Mouse (Mus musculus) gastrocnemius, postnatal 25 days (tissue): ENCODE data around the gene Stfa2. TPM values are rescaled to one million over a fixed set of nuclear protein-coding genes. Genes with fewer than 3 reads are reported as not detected.
"Not testable (repeated sequence)": the region's sequence is repeated elsewhere in the genome, so short reads cannot be mapped to it uniquely, and the experiment has no call there.

Experiments
- DNase-seq: peaks from one replicate; pipeline ENCODE4 v3.0.0; 2022
- long read RNA-seq, 2 experiments: library from polyadenylated mRNA; stranded (forward); transcript quantifications; one replicate each; pipeline ENCODE4 v2.0.0; 2021
- total RNA-seq, 2 experiments: library from RNA; stranded (reverse); gene quantifications; 1 replicate in 1 of 2; 2 replicates in 1 of 2; pipeline ENCODE4 v1.2.3; 2021

Gene Stfa2
- not detected for total RNA-seq
- long read RNA-seq, experiment 1: 0 reads
- long read RNA-seq, experiment 2: 0 reads

GRCm38 (mm10) chr16:36408357-36408756 is at the start of gene Stfa2:
Stfa2 (minus strand) TSS chr16:36408457.
- DNase-seq: no peak

DNA sequence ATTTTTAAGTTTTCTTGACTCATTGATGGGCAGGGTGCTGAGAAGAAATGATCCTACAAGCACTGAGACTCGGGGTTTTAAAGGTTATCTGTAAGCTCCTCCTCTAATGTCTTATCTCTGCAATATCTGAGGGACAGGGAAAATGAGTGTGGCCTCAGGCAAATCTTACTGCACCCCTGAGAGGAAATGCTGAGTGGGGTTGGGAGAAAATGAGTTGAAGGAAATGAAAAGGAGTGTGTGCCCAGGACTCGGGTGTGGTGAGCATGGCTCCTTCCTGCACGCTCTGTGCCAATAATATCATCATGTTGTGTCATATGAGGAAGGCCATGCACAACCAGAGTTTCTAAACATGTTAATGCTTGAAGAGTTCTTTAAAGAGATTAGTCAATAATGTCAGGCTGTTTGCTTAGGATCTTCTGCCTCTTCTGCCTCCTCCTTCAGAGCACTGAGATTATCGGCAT is 47.1 kb upstream of the Stfa2 start, which contains the start of gene Stfa3:
Gene Stfa3 (minus strand): TSS at position 51 of the 461 bp plus-strand sequence.
- no peak for DNase-seq

DNA sequence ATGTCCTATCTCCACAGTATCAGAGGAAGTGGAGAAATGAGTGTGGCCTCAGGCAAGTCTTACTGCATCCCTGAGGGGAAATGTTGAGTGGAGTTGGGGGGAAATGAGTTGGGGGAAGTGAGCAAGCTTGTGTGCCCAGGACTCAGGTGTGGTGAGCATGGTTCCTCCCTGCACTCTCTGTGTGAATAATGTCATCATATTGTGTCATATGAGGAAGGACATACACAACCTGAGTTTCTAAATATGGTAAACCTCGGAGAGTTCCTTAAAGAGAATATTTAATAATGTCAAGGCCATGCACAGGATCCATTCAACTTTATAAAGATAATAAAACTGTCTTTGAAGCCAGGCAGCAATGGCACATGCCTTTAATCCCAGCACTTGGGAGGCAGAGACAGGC is 12.7 kb upstream of the Stfa2 start:
- DNase-seq: not testable (repeated sequence)

GRCm38 (mm10) chr16:36389060-36389459 is 19.2 kb downstream of the Stfa2 start:
- DNase-seq: no peak

- not testable (repeated sequence) for DNase-seq
Observed at GRCm38 (mm10) chr16:36367648-36368047, 40.6 kb downstream of the Stfa2 start, which contains the start of gene BC100530. BC100530 (minus strand) TSS chr16:36367748.

Other genes with a start within 250 kb of the Stfa2 start
- not detected for gene Gm5483, start 224.2 kb downstream of the Stfa2 start, total RNA-seq
- gene Gm5416, start 198.1 kb downstream of the Stfa2 start, total RNA-seq: not detected
- gene 2010005H15Rik, start 187.0 kb downstream of the Stfa2 start, total RNA-seq: not detected
- not detected for gene Stfa1, start 131.5 kb downstream of the Stfa2 start, total RNA-seq
- gene BC117090, start 74.1 kb downstream of the Stfa2 start, total RNA-seq: not detected
- gene BC100530, start 40.7 kb downstream of the Stfa2 start, total RNA-seq: not detected
- not detected for gene Stfa3, start 46.9 kb upstream of the Stfa2 start, total RNA-seq
- under 1 TPM; 0.43 to 0.94 TPM for gene Casr, start 153.7 kb upstream of the Stfa2 start, total RNA-seq